ENCODE assay signal across 8 mouse cellular contexts in the genomic region with DNA sequence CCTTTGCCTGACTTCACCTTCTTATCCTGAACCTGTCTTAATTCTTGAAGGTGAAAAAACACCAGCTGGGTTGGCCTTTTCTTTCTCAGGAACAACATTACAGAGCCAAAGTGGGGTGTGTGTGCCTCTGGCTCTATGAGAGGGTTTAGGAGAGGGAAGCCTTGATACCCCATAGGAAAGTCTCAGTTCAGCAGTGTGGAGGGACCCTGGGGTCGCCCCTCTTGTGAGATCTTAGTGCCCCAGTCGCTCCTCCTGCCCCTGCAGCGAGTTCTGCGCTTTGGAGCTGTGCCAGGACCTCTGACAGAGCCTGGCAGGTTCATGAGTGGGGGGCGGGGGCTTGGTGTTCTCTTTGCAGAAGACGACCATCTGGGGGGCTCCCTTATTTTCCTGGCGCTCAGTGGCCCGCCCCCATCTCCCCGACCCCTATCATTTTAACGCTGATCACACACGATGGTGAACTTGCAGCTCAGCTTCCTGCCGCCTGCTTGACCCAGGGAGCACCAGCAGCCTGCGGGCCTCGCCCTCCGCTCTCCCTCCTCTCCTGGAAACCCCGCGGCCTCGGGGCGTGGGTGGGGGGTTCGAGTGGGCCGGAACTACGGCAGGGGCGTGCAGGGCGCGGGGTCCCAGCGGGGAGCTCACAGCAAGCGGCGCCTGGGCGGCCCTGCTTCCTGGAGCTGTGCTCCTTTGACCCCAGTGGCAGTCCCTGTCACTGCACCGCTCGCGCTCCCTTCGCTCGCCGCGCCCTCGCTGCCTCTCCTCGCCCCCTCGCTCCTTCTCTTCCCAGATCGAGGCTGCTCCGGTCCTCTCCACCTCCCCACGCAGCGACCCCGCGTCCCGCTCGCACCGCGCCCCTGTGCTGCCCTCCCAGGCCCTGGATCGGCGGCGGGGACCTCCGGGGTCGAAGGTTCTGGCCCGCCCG. TPM values are rescaled to one million over a fixed set of nuclear protein-coding genes. Genes with fewer than 3 reads are reported as not detected.
DNase-seq lines count a peak whose midpoint lies in the region; ATAC-seq and TF ChIP-seq lines count a peak whose summit lies in the region.

Mpped2 (plus strand) TSS at position 487 of the 919 bp plus-strand sequence.

- no peaks in the 10 kb centered on the region for H3K27me3 ChIP-seq in lung, embryonic 14.5 days (ENCODE audit: insufficient read depth, low read length)

- WGBS in lung, embryonic 14.5 days: under 1% methylated on average over 52 of the region's 56 CpGs

- H3K9me3 ChIP-seq in lung, embryonic 14.5 days (ENCODE audit: low read depth, low read length): no peaks in the 10 kb centered on the region

- H3K4me3 ChIP-seq in layer of hippocampus, adult 2 months: peak within 1 kb of the TSS; percentile 94
- H3K4me3 ChIP-seq in lung, embryonic 14.5 days (ENCODE audit: low read depth, low read length): peak within 1 kb of the TSS; percentile 77

- DNase-seq in R1 (ENCODE audit: low read depth, low spot score): peak; percentile 88
- peak; percentile 74 for DNase-seq in cerebellum, adult 11-12 months
- DNase-seq in forelimb bud, embryonic 11.5 days (ENCODE audit: low read depth, low spot score): peak; percentile 72
- DNase-seq in heart, postnatal 25 days (ENCODE audit: low spot score): peak; percentile 26
- DNase-seq in layer of hippocampus, adult 2 months (ENCODE audit: low spot score in 2 of 2): peak in 1 of 2 experiments; percentile 38
- DNase-seq in lung, embryonic 14.5 days: peak; percentile 78
- DNase-seq in retina, adult 2 months (ENCODE audit: low read depth, low spot score): peak; percentile 40
- DNase-seq in urinary bladder, postnatal 36 days (ENCODE audit: low spot score in 2 of 2): peak; percentile 30 to 63

- H3K4me1 ChIP-seq in lung, embryonic 14.5 days (ENCODE audit: insufficient read depth): peaks cover 11% of the 10 kb centered on the region

- H3K4me2 ChIP-seq in lung, embryonic 14.5 days: peak within 1 kb of the TSS; percentile 97

- intact Hi-C loops in heart, postnatal 25 days (cut with DNase I): loop anchor here (5.0 kb wide), 3 partner anchors 41 to 264 kb away; no protein-coding TSS in a partner anchor

- H3K9ac ChIP-seq in lung, embryonic 14.5 days: peak within 1 kb of the TSS; percentile 87

- peak within 1 kb of the TSS; percentile 97 for H3K27ac ChIP-seq in layer of hippocampus, adult 2 months
- peak within 1 kb of the TSS; percentile 92 for H3K27ac ChIP-seq in lung, embryonic 14.5 days (ENCODE audit: low read depth)

- no peaks in the 10 kb centered on the region for H3K36me3 ChIP-seq in lung, embryonic 14.5 days (ENCODE audit: insufficient read depth)

- TF ChIP-seq CTCF in layer of hippocampus, adult 2 months (conservative IDR thresholded peaks at IDR 0.05): peak; percentile 71
- TF ChIP-seq CTCF in lung, embryonic 14.5 days (IDR thresholded peaks at IDR 0.05; ENCODE audit: low read depth): peak; percentile 53

- ATAC-seq in lung, embryonic 14.5 days (ENCODE audit: insufficient read depth): peak; percentile 73

RNA-seq across cellular contexts. Expression of gene Mpped2, which starts in this region (rescaled TPM):
- total RNA-seq in heart, postnatal 25 days (2021): 10 to 100 TPM; 18.1 to 18.7 TPM
- total RNA-seq in layer of hippocampus, adult 2 months (2021): 10 to 100 TPM; 36.9 to 42.7 TPM
- polyA plus RNA-seq in lung, embryonic 14.5 days (2014; fragmentation: Nextera tagmentation; extraction: Ambion mirVana): 31.1 and 33.3 TPM in 2 replicates
